Mouse (Mus musculus): Measurements from ENCODE around the gene Apoe.

DNA sequence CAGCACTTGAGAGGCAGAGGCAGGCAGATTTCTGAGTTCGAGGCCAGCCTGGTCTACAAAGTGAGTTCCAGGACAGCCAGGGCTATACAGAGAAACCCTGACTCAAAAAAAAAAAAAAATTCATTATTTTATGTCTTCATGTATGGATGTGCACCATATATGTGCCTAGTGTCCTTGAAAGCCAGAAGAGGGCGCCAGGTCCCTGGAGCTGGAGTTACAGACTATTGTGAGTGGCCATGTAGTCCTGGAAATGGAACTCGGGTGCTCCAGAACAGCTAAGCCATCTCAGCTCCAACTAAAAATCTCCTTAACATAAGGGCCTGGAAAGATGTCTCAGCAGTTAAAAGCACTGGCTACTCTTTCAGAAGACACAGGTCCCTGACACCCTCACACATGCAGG, 32.2 kb downstream of the Apoe start:
- peak; percentile 56 for TF ChIP-seq CTCF (IDR thresholded peaks at IDR 0.05; ENCODE audit: low read depth)
- no peak for TF ChIP-seq EP300 (IDR thresholded peaks at IDR 0.05; ENCODE audit: low read depth)

Measured in liver, postnatal 0 days (tissue).